Mouse (Mus musculus) neural tube, postnatal 0 days (tissue): Measurements from ENCODE around the gene Ap2a1. TPM values are rescaled to one million over a fixed set of nuclear protein-coding genes. Genes with fewer than 3 reads are reported as not detected.

Experiments used
- polyA plus RNA-seq: library from polyadenylated mRNA; unstranded; fragments of >200 nt; fragmentation: Nextera tagmentation; extraction: Ambion mirVana; gene quantifications from 2 replicates; pipeline ENCODE4 v1.2.1, GENCODE M21; 2015

Ap2a1 gene
- 115 and 126 TPM in 2 replicates for polyA plus RNA-seq

DNA sequence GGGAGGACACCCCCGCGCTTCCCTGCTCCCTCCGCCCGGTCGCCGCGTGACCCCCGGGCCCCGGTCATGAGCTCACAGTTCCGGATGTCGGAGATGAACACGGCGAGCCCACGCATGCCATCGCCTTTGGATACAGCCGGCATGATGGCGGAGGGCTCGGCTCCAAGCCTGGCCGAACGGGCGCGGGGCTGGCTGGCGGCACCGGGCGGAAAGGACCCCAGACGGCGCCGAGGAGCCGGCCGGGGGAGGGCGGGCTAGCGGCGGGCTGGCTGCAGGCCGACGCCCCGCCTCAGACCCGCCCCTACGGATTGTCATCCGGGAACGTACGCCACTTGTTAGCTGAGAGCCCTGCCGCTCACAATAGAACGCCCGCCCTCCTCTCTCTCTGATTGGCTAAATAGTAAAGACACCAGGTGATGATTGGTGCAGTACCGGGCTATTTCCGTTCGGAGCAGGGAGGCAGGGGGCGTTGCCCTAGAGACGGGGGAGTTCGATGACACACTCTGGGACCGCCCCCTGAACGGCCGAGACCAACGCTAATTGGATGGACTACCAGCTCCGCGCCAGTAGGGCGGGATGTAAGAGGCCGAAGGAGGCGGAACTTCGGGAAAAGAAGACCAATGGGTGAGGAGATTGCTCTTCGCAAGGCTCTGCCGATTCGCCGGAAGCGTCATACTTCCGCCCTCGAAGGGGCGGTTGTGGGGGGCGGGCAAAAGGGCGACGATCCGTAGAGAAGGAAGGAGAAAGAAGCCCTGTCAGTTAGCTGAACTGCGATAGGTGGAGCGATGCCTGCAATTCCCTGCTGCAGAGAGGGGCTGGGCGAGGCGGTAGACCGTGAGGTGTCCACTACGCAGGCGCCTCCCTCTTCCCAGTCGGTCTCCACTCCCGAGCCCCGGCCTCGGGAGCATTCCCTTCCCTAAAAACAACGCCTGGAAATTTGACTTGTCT, at the start of gene Ap2a1:
Gene Ap2a1, minus strand, starts transcription at position 293 of the 948 bp plus-strand sequence.

DNA sequence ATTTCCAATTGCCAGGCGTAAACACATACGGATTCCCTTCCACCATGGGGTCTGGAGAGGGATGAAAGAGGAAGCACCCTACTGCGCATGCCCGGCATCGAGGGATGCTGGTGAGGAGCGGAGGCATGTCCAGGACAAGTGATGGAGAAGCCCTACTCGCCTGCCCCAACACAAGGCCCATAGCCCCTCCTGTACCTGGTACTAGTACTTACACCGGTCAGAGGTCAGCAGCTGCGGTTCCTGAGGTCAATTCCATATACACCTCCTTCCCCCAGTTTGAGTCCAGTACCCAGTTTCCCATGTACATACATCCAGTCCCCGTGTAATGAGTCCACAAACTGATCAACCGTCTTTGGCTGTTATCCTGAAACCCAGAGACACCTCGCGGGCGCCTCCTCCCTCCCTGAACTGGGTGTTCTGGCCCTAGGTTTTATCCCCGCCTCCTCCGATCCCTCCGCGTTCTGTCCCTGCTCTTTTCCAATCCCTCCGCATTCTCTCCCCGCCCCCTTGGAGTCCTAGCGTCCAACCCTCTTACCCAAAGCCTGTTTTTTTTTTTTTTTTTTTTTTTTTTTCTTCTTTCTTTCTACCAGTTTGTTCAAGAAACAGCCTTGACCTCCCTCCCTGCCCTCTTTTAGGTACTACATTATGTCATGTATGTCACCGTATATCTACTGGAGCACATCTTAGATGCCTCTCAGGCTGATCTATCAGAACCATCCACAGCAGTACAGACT, 45.3 kb upstream of the Ap2a1 start, which contains the start of gene Cpt1c:
Gene Cpt1c, minus strand, starts transcription at position 469 of the 734 bp plus-strand sequence.

GRCm38 (mm10) chr7:44942904-44943303, 13.6 kb upstream of the Ap2a1 start, which contains the start of gene Tsks:
Tsks (plus strand) TSS chr7:44943204.

DNA sequence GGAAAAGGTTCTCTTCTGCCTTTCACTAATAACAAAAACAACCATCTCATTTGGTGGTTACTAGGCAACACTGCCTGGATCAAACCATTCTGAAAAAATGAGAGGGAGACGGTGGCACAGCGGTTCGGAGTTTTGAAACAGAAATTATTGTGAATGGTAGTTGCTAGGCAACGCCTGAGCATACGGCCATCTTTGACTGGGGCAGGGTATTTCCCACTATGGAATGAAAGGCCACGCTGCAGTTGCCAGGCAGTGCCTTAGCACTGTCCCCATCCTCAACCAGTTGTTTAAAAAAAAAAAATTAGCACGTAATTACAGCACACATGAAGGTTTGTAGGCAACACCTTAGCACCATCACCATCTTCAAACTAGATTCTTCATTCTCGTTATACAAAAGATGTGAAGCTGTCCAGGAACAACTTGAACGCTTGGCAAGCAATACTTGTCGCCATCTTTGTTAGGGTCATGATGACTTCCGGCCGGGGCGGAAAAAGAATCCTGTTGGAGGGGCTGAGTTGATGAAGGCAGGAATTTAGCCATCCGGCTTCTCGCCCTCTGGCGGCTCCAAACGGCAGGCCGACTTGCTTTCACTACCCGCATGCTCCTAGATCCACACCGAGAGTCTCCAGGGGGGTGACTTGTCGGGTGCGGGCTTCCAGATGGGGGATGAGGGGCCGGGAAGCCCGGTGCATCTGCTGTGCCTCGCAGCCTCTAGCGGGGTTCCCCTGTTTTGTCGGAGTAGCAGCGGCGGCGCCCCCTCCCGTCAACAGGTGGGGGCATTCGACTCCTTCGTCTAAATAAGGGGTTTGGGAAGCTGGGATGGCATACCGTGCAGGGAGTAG, 33.5 kb downstream of the Ap2a1 start, which contains the start of gene Fuz:
Gene Fuz, plus strand, starts transcription at position 487 of the 842 bp plus-strand sequence.

GRCm38 (mm10) chr7:44892276-44892921, 36.9 kb downstream of the Ap2a1 start, which contains the start of gene Med25:
Med25 (minus strand) TSS chr7:44892712.

GRCm38 (mm10) chr7:44869697-44870528, 59.4 kb downstream of the Ap2a1 start, which contains the start of gene Ptov1:
Ptov1 (minus strand) TSS chr7:44869788.

DNA sequence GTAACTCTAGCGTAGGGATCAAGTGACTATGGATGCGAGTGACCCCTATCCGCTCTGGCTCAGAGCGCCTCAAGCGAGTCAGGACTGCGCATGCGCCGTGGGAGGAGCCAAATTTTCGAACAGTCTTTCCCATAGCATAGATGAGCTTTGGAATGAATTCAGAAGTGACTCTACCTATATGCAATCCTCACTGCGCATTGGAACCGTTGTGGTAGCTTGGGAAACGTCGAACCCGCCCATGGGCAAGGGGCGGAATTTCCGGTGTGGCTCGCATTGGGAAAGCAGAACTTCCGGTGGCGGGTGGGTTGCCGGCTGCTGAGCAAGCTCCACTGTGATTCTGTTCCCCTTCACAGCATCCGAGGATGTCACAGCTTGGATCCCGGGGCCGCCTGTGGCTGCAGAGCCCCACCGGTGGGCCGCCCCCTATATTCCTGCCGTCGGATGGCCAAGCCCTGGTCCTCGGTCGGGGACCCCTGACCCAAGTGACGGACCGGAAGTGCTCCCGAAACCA, 72.2 kb downstream of the Ap2a1 start, which contains the start of gene Pnkp:
Gene Pnkp, plus strand, starts transcription at position 98 of the 511 bp plus-strand sequence.

Other genes starting within 250 kb of the Ap2a1 start
- not detected in 2 replicates for gene Izumo2, start 220.8 kb downstream of the Ap2a1 start, polyA plus RNA-seq
- gene Vrk3, start 181.1 kb downstream of the Ap2a1 start, polyA plus RNA-seq: 26.6 and 27.4 TPM in 2 replicates
- gene Zfp473, start 178.4 kb downstream of the Ap2a1 start, polyA plus RNA-seq: 0.77 and 0.92 TPM in 2 replicates
- 30.3 and 34.3 TPM in 2 replicates for gene Nup62, start 113.4 kb downstream of the Ap2a1 start, polyA plus RNA-seq
- gene Il4i1, start 113.1 kb downstream of the Ap2a1 start, polyA plus RNA-seq: 0.65 and 0.75 TPM in 2 replicates
- 4.6 TPM in 2 replicates for gene Atf5, start 112.8 kb downstream of the Ap2a1 start, polyA plus RNA-seq
- gene Akt1s1, start 80.5 kb downstream of the Ap2a1 start, polyA plus RNA-seq: 90.2 and 91.0 TPM in 2 replicates
- gene Tbc1d17, start 80.4 kb downstream of the Ap2a1 start, polyA plus RNA-seq: 103 and 107 TPM in 2 replicates
- gene Pnkp, start 72.4 kb downstream of the Ap2a1 start, polyA plus RNA-seq: 27.6 and 30.9 TPM in 2 replicates
- 473 and 497 TPM in 2 replicates for gene Ptov1, start 59.7 kb downstream of the Ap2a1 start, polyA plus RNA-seq
- gene Med25, start 36.8 kb downstream of the Ap2a1 start, polyA plus RNA-seq: 102 and 116 TPM in 2 replicates
- 15.0 and 17.1 TPM in 2 replicates for gene Fuz, start 33.4 kb downstream of the Ap2a1 start, polyA plus RNA-seq
- gene Tsks, start 13.7 kb upstream of the Ap2a1 start, polyA plus RNA-seq: 0.13 and 0.25 TPM in 2 replicates
- 47.3 and 54.4 TPM in 2 replicates for gene Cpt1c, start 45.4 kb upstream of the Ap2a1 start, polyA plus RNA-seq
- 421 and 486 TPM in 2 replicates for gene Prmt1, start 57.1 kb upstream of the Ap2a1 start, polyA plus RNA-seq
- 39.9 and 41.6 TPM in 2 replicates for gene Irf3, start 68.2 kb upstream of the Ap2a1 start, polyA plus RNA-seq
- gene Bcl2l12, start 69.2 kb upstream of the Ap2a1 start, polyA plus RNA-seq: 9.2 and 11.8 TPM in 2 replicates
- gene Scaf1, start 86.9 kb upstream of the Ap2a1 start, polyA plus RNA-seq: 46.4 and 54.3 TPM in 2 replicates
- gene Rras, start 88.5 kb upstream of the Ap2a1 start, polyA plus RNA-seq: 19.6 and 25.6 TPM in 2 replicates
- 9.7 and 11.6 TPM in 2 replicates for gene Prr12, start 123.4 kb upstream of the Ap2a1 start, polyA plus RNA-seq
- gene Nosip, start 132.9 kb upstream of the Ap2a1 start, polyA plus RNA-seq: 59.8 and 66.5 TPM in 2 replicates
- 14.7 and 15.8 TPM in 2 replicates for gene Prrg2, start 133.2 kb upstream of the Ap2a1 start, polyA plus RNA-seq
- gene Rcn3, start 162.7 kb upstream of the Ap2a1 start, polyA plus RNA-seq: 57.0 and 59.7 TPM in 2 replicates
- 50.0 and 59.6 TPM in 2 replicates for gene Fcgrt, start 174.4 kb upstream of the Ap2a1 start, polyA plus RNA-seq
- 748 and 784 TPM in 2 replicates for gene Rps11, start 194.9 kb upstream of the Ap2a1 start, polyA plus RNA-seq
- 715 and 776 TPM in 2 replicates for gene Rpl13a, start 199.3 kb upstream of the Ap2a1 start, polyA plus RNA-seq
- gene Gm45713, start 206.7 kb upstream of the Ap2a1 start, polyA plus RNA-seq: 0.63 TPM in 1 of 2 replicates, not detected in the other
- gene Flt3l, start 206.9 kb upstream of the Ap2a1 start, polyA plus RNA-seq: 2.4 and 2.9 TPM in 2 replicates
- 63.5 and 72.6 TPM in 2 replicates for gene Pih1d1, start 224.8 kb upstream of the Ap2a1 start, polyA plus RNA-seq
- gene Aldh16a1, start 225.1 kb upstream of the Ap2a1 start, polyA plus RNA-seq: 14.5 and 17.7 TPM in 2 replicates
- 0.29 and 1.2 TPM in 2 replicates for gene Slc17a7, start 234.5 kb upstream of the Ap2a1 start, polyA plus RNA-seq